Mouse (Mus musculus) embryonic facial prominence, embryonic 13.5 days (tissue): ENCODE data around the gene Kcnj8. TPM values are rescaled to one million over a fixed set of nuclear protein-coding genes. Genes with fewer than 3 reads are reported as not detected.
"Not testable (repeated sequence)": the region's sequence is repeated elsewhere in the genome, so short reads cannot be mapped to it uniquely, and the experiment has no call there.

Source experiments
- ATAC-seq: fragments of 200-750 bp; cut with Nextera tagmentation; 2 replicates; pipeline ENCODE4 v1.8.0; 2017; ENCODE audit warnings: low read depth; ENCODE audit not compliant: insufficient number of reproducible peaks, insufficient read depth, low FRiP score, low TSS enrichment
- H3K27ac ChIP-seq: fragments of 300-500 bp; sonication (generic); 2 replicates; pipeline ENCODE4 v1.5.1; 2015; ENCODE audit warnings: moderate library complexity, mild to moderate bottlenecking, inconsistent platforms
- H3K27me3 ChIP-seq: fragments of 300-500 bp; sonication (generic); 2 replicates; pipeline ENCODE4 v1.6.1; 2015; ENCODE audit warnings: mild to moderate bottlenecking, inconsistent platforms
- H3K36me3 ChIP-seq: fragments of 300-500 bp; sonication (generic); 2 replicates; pipeline ENCODE4 v1.6.1; 2015; ENCODE audit warnings: mild to moderate bottlenecking, inconsistent platforms
- H3K4me1 ChIP-seq: fragments of 300-500 bp; sonication (generic); 2 replicates; pipeline ENCODE4 v1.6.1; 2015; ENCODE audit warnings: inconsistent platforms
- H3K4me2 ChIP-seq: fragments of 300-500 bp; sonication (generic); 2 replicates; pipeline ENCODE4 v1.6.1; 2015; ENCODE audit warnings: moderate library complexity, mild to moderate bottlenecking, inconsistent platforms
- H3K4me3 ChIP-seq: fragments of 300-500 bp; sonication (generic); 2 replicates; pipeline ENCODE4 v1.5.1; 2015; ENCODE audit warnings: mild to moderate bottlenecking, inconsistent platforms
- H3K9ac ChIP-seq: fragments of 300-500 bp; sonication (generic); 2 replicates; pipeline ENCODE4 v1.6.1; 2015; ENCODE audit warnings: mild to moderate bottlenecking, inconsistent platforms
- H3K9me3 ChIP-seq: fragments of 300-500 bp; sonication (generic); 2 replicates; pipeline ENCODE4 v1.6.1; 2016; ENCODE audit warnings: inconsistent platforms
- WGBS: fragments of 180-500 bp; shearing (Covaris S2); methylation state at CpG from one replicate; pipeline ENCODE4 v1.1.7; 2015; ENCODE audit warnings: mixed read lengths; 5-methylcytosine and 5-hydroxymethylcytosine counted together
- polyA plus RNA-seq: library from polyadenylated mRNA; unstranded; fragments of >200 nt; fragmentation: Nextera tagmentation; extraction: Ambion mirVana; gene quantifications from 2 replicates; pipeline ENCODE4 v1.2.1, GENCODE M21; 2015

Gene Kcnj8
- polyA plus RNA-seq, 1 experiment from 2014 or later, result 3.9 TPM

- H3K27me3 ChIP-seq, result 0 out of 2 replicates have a peak, but pooled peaks cover 3% of the 10 kb centered on the region
- no peak overlapping the region for H3K4me2 ChIP-seq
- no peak overlapping the region for H3K27ac ChIP-seq
- no peaks in the 10 kb centered on the region for H3K9me3 ChIP-seq
- H3K9ac ChIP-seq, result no peak overlapping the region
- ATAC-seq, result no peak
- H3K4me1 ChIP-seq, result no peaks in the 10 kb centered on the region
- 47% methylated on average over 1 of the region's 1 CpGs for WGBS
- no peaks in the 10 kb centered on the region for H3K36me3 ChIP-seq
- H3K4me3 ChIP-seq, result no peak overlapping the region
Measured at GRCm38 (mm10) chr6:142527931-142528562, 43.4 kb downstream of the Kcnj8 start.

- 4% methylated on average over 4 of the region's 4 CpGs for WGBS
Measured at GRCm38 (mm10) chr6:142524635-142525308, 46.6 kb downstream of the Kcnj8 start.

GRCm38 (mm10) chr6:142521591-142522110 lies 49.8 kb downstream of the Kcnj8 start:
- no peaks in the 10 kb centered on the region for H3K9me3 ChIP-seq
- H3K9ac ChIP-seq, result no peak overlapping the region
- no peaks in the 10 kb centered on the region for H3K36me3 ChIP-seq
- WGBS, result 81% methylated on average over 12 of the region's 12 CpGs
- no peak for ATAC-seq
- H3K4me2 ChIP-seq, result no peak overlapping the region
- H3K4me3 ChIP-seq, result no peak overlapping the region
- no peak overlapping the region for H3K27ac ChIP-seq
- H3K4me1 ChIP-seq, result no peaks in the 10 kb centered on the region
- 0 out of 2 replicates have a peak, but pooled peaks cover 3% of the 10 kb centered on the region for H3K27me3 ChIP-seq

More at GRCm38 (mm10) chr6:142524635-142525308, 46.6 kb downstream of the Kcnj8 start:
- Histone ChIP-seq H3K9ac (no peak overlapping the region), H3K4me2 (no peak overlapping the region), H3K36me3 (no peaks in the 10 kb centered on the region), H3K4me3 (no peak overlapping the region), H3K4me1 (no peaks in the 10 kb centered on the region), H3K27ac (no peak overlapping the region), H3K27me3 (0 out of 2 replicates have a peak, but pooled peaks cover 3% of the 10 kb centered on the region), H3K9me3 (no peaks in the 10 kb centered on the region)
- ATAC-seq, result no peak

GRCm38 (mm10) chr6:142519110-142519509 lies 52.3 kb downstream of the Kcnj8 start:
- Histone ChIP-seq H3K27ac (no peak overlapping the region), H3K36me3 (no peaks in the 10 kb centered on the region), H3K9me3 (no peaks in the 10 kb centered on the region), H3K4me2 (no peak overlapping the region), H3K4me3 (no peak overlapping the region), H3K9ac (no peak overlapping the region), H3K4me1 (0 out of 2 replicates have a peak, but pooled peaks cover 3% of the 10 kb centered on the region), H3K27me3 (peaks cover 1% of the 10 kb centered on the region; the same call in 1 of the 2 replicates)
- 0 out of 2 replicates have a peak, but pooled peaks have one; percentile 11 for ATAC-seq
- WGBS, result 11% methylated on average over 6 of the region's 6 CpGs

GRCm38 (mm10) chr6:142515379-142515778 lies 56.0 kb downstream of the Kcnj8 start:
- H3K9ac ChIP-seq, H3K27me3 ChIP-seq, H3K27ac ChIP-seq, H3K4me1 ChIP-seq, H3K9me3 ChIP-seq, ATAC-seq, H3K4me3 ChIP-seq, H3K36me3 ChIP-seq, H3K4me2 ChIP-seq: not testable (repeated sequence)
- WGBS, result 71% methylated on average over 9 of the region's 9 CpGs

DNA sequence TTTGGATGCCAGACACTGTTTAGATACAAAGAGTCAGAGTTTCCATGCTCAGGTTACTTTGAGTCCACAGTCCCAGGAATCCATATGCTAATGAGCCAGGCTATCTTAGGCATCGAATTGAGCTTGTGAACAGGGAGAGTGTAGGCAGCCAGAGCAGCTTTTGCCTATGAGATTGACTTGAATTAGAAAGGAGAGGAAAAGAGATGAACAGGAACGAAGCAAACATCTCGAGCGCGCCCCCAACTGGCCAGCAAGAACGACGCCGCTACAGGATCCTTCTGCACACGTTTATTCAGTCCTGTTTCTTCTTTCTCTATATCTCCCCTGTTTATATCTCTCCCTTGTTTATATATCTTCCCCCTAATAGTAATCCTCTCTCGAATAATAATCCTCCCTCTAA lies 56.5 kb downstream of the Kcnj8 start:
- no peak for ATAC-seq

More for the DNA sequence above, 56.5 kb downstream of the Kcnj8 start:
- WGBS, result 1% methylated on average over 10 of the region's 10 CpGs
- no peaks in the 10 kb centered on the region for H3K9me3 ChIP-seq
- H3K27ac ChIP-seq, result no peak overlapping the region
- 0 out of 2 replicates have a peak, but pooled peaks cover 3% of the 10 kb centered on the region for H3K4me1 ChIP-seq
- no peak overlapping the region for H3K4me3 ChIP-seq
- peaks cover 9% of the 10 kb centered on the region; the same call in 1 of the 2 replicates for H3K27me3 ChIP-seq
- no peaks in the 10 kb centered on the region for H3K36me3 ChIP-seq
- no peak overlapping the region for H3K4me2 ChIP-seq
- H3K9ac ChIP-seq, result peak overlapping the region; percentile 40; the same call in 1 of the 2 replicates

Other genes starting within 250 kb of the Kcnj8 start
- gene Slco1a5, start 248.6 kb downstream of the Kcnj8 start, polyA plus RNA-seq, result not detected in 2 replicates
- gene Pyroxd1, start 226.0 kb downstream of the Kcnj8 start, polyA plus RNA-seq, result 19.4 and 21.4 TPM in 2 replicates
- gene Recql, start 184.5 kb downstream of the Kcnj8 start, polyA plus RNA-seq, result 30.1 and 31.3 TPM in 2 replicates
- gene Golt1b, start 184.4 kb downstream of the Kcnj8 start, polyA plus RNA-seq, result 121 and 125 TPM in 2 replicates
- gene Spx, start 158.2 kb downstream of the Kcnj8 start, polyA plus RNA-seq, result 1.2 and 1.4 TPM in 2 replicates
- 0.66 TPM in 1 of 2 replicates, not detected in the other for gene Gys2, start 98.5 kb downstream of the Kcnj8 start, polyA plus RNA-seq
- gene Ldhb, start 63.7 kb downstream of the Kcnj8 start, polyA plus RNA-seq, result 308 and 321 TPM in 2 replicates
- 1.4 and 1.6 TPM in 2 replicates for gene Abcc9, start 130.7 kb upstream of the Kcnj8 start, polyA plus RNA-seq
- 76.2 and 77.0 TPM in 2 replicates for gene Cmas, start 185.1 kb upstream of the Kcnj8 start, polyA plus RNA-seq
- not detected in 2 replicates for gene Sult6b2, start 232.9 kb upstream of the Kcnj8 start, polyA plus RNA-seq